Mouse (Mus musculus): ENCODE data around the gene Rtp3. TPM values are rescaled to one million over a fixed set of nuclear protein-coding genes. Genes with fewer than 3 reads are reported as not detected.

Gene Rtp3
- polyA plus RNA-seq (2014; fragmentation: Illumina TruSeq; extraction: RNeasy Lipid Tissue Mini Kit (QIAGEN cat#74804); ENCODE audit: low read depth, low replicate concordance): 0.31 TPM

GRCm38 (mm10) chr9:110990204-110990603, at the start of gene Rtp3:
Gene Rtp3 (minus strand): TSS chr9:110990583.

GRCm38 (mm10) chr9:111019022-111019421, 28.6 kb upstream of the Rtp3 start, which contains the start of gene Ltf:
Gene Ltf (plus strand): TSS chr9:111019271.

GRCm38 (mm10) chr9:110951397-110951796, 39.0 kb downstream of the Rtp3 start, which contains the start of gene Lrrc2:
Gene Lrrc2 (plus strand): TSS chr9:110951545.

GRCm38 (mm10) chr9:110945926-110946325, 44.5 kb downstream of the Rtp3 start, which contains the start of gene Tdgf1:
Gene Tdgf1 (minus strand): TSS chr9:110946158.

Other genes with a start within 250 kb of the Rtp3 start
- not detected for gene Myl3, start 248.7 kb downstream of the Rtp3 start, polyA plus RNA-seq (2014; fragmentation: Illumina TruSeq; extraction: RNeasy Lipid Tissue Mini Kit (QIAGEN cat#74804); ENCODE audit: low read depth, low replicate concordance)
- gene Pth1r, start 243.4 kb downstream of the Rtp3 start, polyA plus RNA-seq (2014; fragmentation: Illumina TruSeq; extraction: RNeasy Lipid Tissue Mini Kit (QIAGEN cat#74804); ENCODE audit: low read depth, low replicate concordance): 0.11 TPM
- gene Prss42, start 192.4 kb downstream of the Rtp3 start, polyA plus RNA-seq (2014; fragmentation: Illumina TruSeq; extraction: RNeasy Lipid Tissue Mini Kit (QIAGEN cat#74804); ENCODE audit: low read depth, low replicate concordance): 31.9 TPM
- 11.8 TPM for gene Prss44, start 176.6 kb downstream of the Rtp3 start, polyA plus RNA-seq (2014; fragmentation: Illumina TruSeq; extraction: RNeasy Lipid Tissue Mini Kit (QIAGEN cat#74804); ENCODE audit: low read depth, low replicate concordance)
- gene Prss43, start 163.9 kb downstream of the Rtp3 start, polyA plus RNA-seq (2014; fragmentation: Illumina TruSeq; extraction: RNeasy Lipid Tissue Mini Kit (QIAGEN cat#74804); ENCODE audit: low read depth, low replicate concordance): 7.0 TPM
- gene Prss45, start 156.0 kb downstream of the Rtp3 start, polyA plus RNA-seq (2014; fragmentation: Illumina TruSeq; extraction: RNeasy Lipid Tissue Mini Kit (QIAGEN cat#74804); ENCODE audit: low read depth, low replicate concordance): 6.0 TPM
- 21.8 TPM for gene Prss46, start 146.1 kb downstream of the Rtp3 start, polyA plus RNA-seq (2014; fragmentation: Illumina TruSeq; extraction: RNeasy Lipid Tissue Mini Kit (QIAGEN cat#74804); ENCODE audit: low read depth, low replicate concordance)
- gene Prss50, start 132.6 kb downstream of the Rtp3 start, polyA plus RNA-seq (2014; fragmentation: Illumina TruSeq; extraction: RNeasy Lipid Tissue Mini Kit (QIAGEN cat#74804); ENCODE audit: low read depth, low replicate concordance): 5.6 TPM
- 0.70 TPM for gene Als2cl, start 110.7 kb downstream of the Rtp3 start, polyA plus RNA-seq (2014; fragmentation: Illumina TruSeq; extraction: RNeasy Lipid Tissue Mini Kit (QIAGEN cat#74804); ENCODE audit: low read depth, low replicate concordance)
- gene Tmie, start 110.5 kb downstream of the Rtp3 start, polyA plus RNA-seq (2014; fragmentation: Illumina TruSeq; extraction: RNeasy Lipid Tissue Mini Kit (QIAGEN cat#74804); ENCODE audit: low read depth, low replicate concordance): 1.7 TPM
- not detected for gene Fam240a, start 73.7 kb downstream of the Rtp3 start, polyA plus RNA-seq (2014; fragmentation: Illumina TruSeq; extraction: RNeasy Lipid Tissue Mini Kit (QIAGEN cat#74804); ENCODE audit: low read depth, low replicate concordance)
- gene Tdgf1, start 44.4 kb downstream of the Rtp3 start, polyA plus RNA-seq (2014; fragmentation: Illumina TruSeq; extraction: RNeasy Lipid Tissue Mini Kit (QIAGEN cat#74804); ENCODE audit: low read depth, low replicate concordance): 0.41 TPM
- gene Lrrc2, start 39.0 kb downstream of the Rtp3 start, polyA plus RNA-seq (2014; fragmentation: Illumina TruSeq; extraction: RNeasy Lipid Tissue Mini Kit (QIAGEN cat#74804); ENCODE audit: low read depth, low replicate concordance): 0.94 TPM
- 0.38 TPM for gene Ltf, start 28.7 kb upstream of the Rtp3 start, polyA plus RNA-seq (2014; fragmentation: Illumina TruSeq; extraction: RNeasy Lipid Tissue Mini Kit (QIAGEN cat#74804); ENCODE audit: low read depth, low replicate concordance)
- gene Ccrl2, start 66.9 kb upstream of the Rtp3 start, polyA plus RNA-seq (2014; fragmentation: Illumina TruSeq; extraction: RNeasy Lipid Tissue Mini Kit (QIAGEN cat#74804); ENCODE audit: low read depth, low replicate concordance): 0.22 TPM
- 469 TPM for gene Lrrfip2, start 127.0 kb upstream of the Rtp3 start, polyA plus RNA-seq (2014; fragmentation: Illumina TruSeq; extraction: RNeasy Lipid Tissue Mini Kit (QIAGEN cat#74804); ENCODE audit: low read depth, low replicate concordance)